Mouse (Mus musculus): Measurements from ENCODE around the gene Slc2a12. TPM values are rescaled to one million over a fixed set of nuclear protein-coding genes. Genes with fewer than 3 reads are reported as not detected.

Slc2a12 gene
- total RNA-seq, 2 experiments from 2014 or later: 13.0 to 16.7 TPM

- intact Hi-C loops (cut with DNase I): no loop called here
- peak; percentile 37 to 46 for DNase-seq
Measured at GRCm38 (mm10) chr10:22658534-22659385, 13.9 kb downstream of the Slc2a12 start.

- intact Hi-C loops (cut with DNase I): no loop called here
- no peak for DNase-seq
Measured at GRCm38 (mm10) chr10:22659386-22659725, 14.5 kb downstream of the Slc2a12 start.

- no peak for DNase-seq
- intact Hi-C loops (cut with DNase I): no loop called here
Measured at GRCm38 (mm10) chr10:22660286-22661000, 15.6 kb downstream of the Slc2a12 start.

- DNase-seq: no peak
- intact Hi-C loops (cut with DNase I): no loop called here
Measured at GRCm38 (mm10) chr10:22668509-22668908, 23.7 kb downstream of the Slc2a12 start.

- intact Hi-C loops (cut with DNase I): no loop called here
- no peak for DNase-seq
Measured at GRCm38 (mm10) chr10:22674176-22674575, 29.4 kb downstream of the Slc2a12 start.

- no peak for DNase-seq
- intact Hi-C loops (cut with DNase I): no loop called here
Measured at GRCm38 (mm10) chr10:22675848-22676630, 31.2 kb downstream of the Slc2a12 start.

GRCm38 (mm10) chr10:22696236-22696635 lies 51.4 kb downstream of the Slc2a12 start:
- DNase-seq: no peak
- intact Hi-C loops (cut with DNase I): no loop called here

- intact Hi-C loops (cut with DNase I): no loop called here
- no peak for DNase-seq
Measured at GRCm38 (mm10) chr10:22696864-22697263, 52.1 kb downstream of the Slc2a12 start.

- no peak for DNase-seq
- intact Hi-C loops (cut with DNase I): no loop called here
Measured at GRCm38 (mm10) chr10:22698158-22698953, 53.5 kb downstream of the Slc2a12 start.

- DNase-seq: peak in 1 of 2 experiments; percentile 21
- intact Hi-C loops (cut with DNase I): no loop called here
Measured at GRCm38 (mm10) chr10:22699487-22700335, 54.9 kb downstream of the Slc2a12 start.

GRCm38 (mm10) chr10:22700773-22701172 lies 56.0 kb downstream of the Slc2a12 start:
- DNase-seq: no peak
- intact Hi-C loops (cut with DNase I): no loop called here

GRCm38 (mm10) chr10:22701485-22702315 lies 56.9 kb downstream of the Slc2a12 start:
- intact Hi-C loops (cut with DNase I): no loop called here
- no peak for DNase-seq

GRCm38 (mm10) chr10:22703844-22704243 lies 59.0 kb downstream of the Slc2a12 start:
- intact Hi-C loops (cut with DNase I): no loop called here

GRCm38 (mm10) chr10:22708190-22708843 lies 63.5 kb downstream of the Slc2a12 start:
- intact Hi-C loops (cut with DNase I): no loop called here
- DNase-seq: no peak

More at GRCm38 (mm10) chr10:22703844-22704243, 59.0 kb downstream of the Slc2a12 start:
- no peak for DNase-seq

GRCm38 (mm10) chr10:22710173-22710777 lies 65.5 kb downstream of the Slc2a12 start:
- intact Hi-C loops (cut with DNase I): loop anchor here (5.0 kb wide), 1 partner anchor 133 kb away; no protein-coding TSS in a partner anchor
- no peak for DNase-seq

GRCm38 (mm10) chr10:22712955-22713354 lies 68.1 kb downstream of the Slc2a12 start:
- DNase-seq: no peak
- intact Hi-C loops (cut with DNase I): loop anchor here (5.0 kb wide), 1 partner anchor 136 kb away; no protein-coding TSS in a partner anchor

- peak; percentile 53 to 76 for DNase-seq
- intact Hi-C loops (cut with DNase I): loop anchor here (2.0 to 5.0 kb wide), 4 partner anchors 62 to 137 kb away; partner anchors contain the start of gene Slc2a12
Measured at GRCm38 (mm10) chr10:22714520-22714919, 69.7 kb downstream of the Slc2a12 start.

Data from heart, postnatal 14 days (tissue).